Mouse (Mus musculus) liver, adult 2 months (tissue): ENCODE results near the gene Gm20388.

Experiments
- CTCF ChIP-seq: fragments of 200-500 bp; IDR thresholded peaks from 2 replicates; pipeline ENCODE4 v1.5.1; 2011; ENCODE audit warnings: low read depth, low read length, control low read depth
- POLR2A ChIP-seq: fragments of 200-500 bp; IDR thresholded peaks from 2 replicates; pipeline ENCODE4 v1.6.1; 2011; ENCODE audit warnings: low read length, control low read depth; ENCODE audit not compliant: insufficient read depth; ENCODE audit errors: extremely low read depth

- no peak for TF ChIP-seq POLR2A
- TF ChIP-seq CTCF = no peak
Observed at GRCm38 (mm10) chr8:124311723-124312122, 4401.1 kb downstream of the Gm20388 start.
